Mouse (Mus musculus) lung, embryonic 15.5 days (tissue): ENCODE data around the gene Eml6. TPM values are rescaled to one million over a fixed set of nuclear protein-coding genes. Genes with fewer than 3 reads are reported as not detected.
"Not testable (repeated sequence)": the region's sequence is repeated elsewhere in the genome, so short reads cannot be mapped to it uniquely, and the experiment has no call there.

Experiments
- ATAC-seq: fragments of 200-750 bp; cut with Nextera tagmentation; 2 replicates; pipeline ENCODE4 v1.8.0; 2017; ENCODE audit warnings: moderate number of reproducible peaks, borderline replicate concordance; ENCODE audit not compliant: low FRiP score, low TSS enrichment; ENCODE audit errors: extremely low read depth
- H3K27ac ChIP-seq: fragments of 300-500 bp; sonication (generic); 2 replicates; pipeline ENCODE4 v1.5.1; 2015; ENCODE audit warnings: moderate library complexity, mild to moderate bottlenecking, inconsistent platforms
- H3K27me3 ChIP-seq: fragments of 300-500 bp; sonication (generic); 2 replicates; pipeline ENCODE4 v1.6.1; 2015; ENCODE audit warnings: inconsistent platforms
- H3K36me3 ChIP-seq: fragments of 300-500 bp; sonication (generic); 2 replicates; pipeline ENCODE4 v1.6.1; 2015; ENCODE audit warnings: inconsistent platforms
- H3K4me1 ChIP-seq: fragments of 300-500 bp; sonication (generic); 2 replicates; pipeline ENCODE4 v1.6.1; 2015; ENCODE audit warnings: inconsistent platforms
- H3K4me2 ChIP-seq: fragments of 300-500 bp; sonication (generic); 2 replicates; pipeline ENCODE4 v1.6.1; 2015; ENCODE audit warnings: inconsistent platforms, mild to moderate bottlenecking, moderate library complexity
- H3K4me3 ChIP-seq: fragments of 300-500 bp; sonication (generic); 2 replicates; pipeline ENCODE4 v1.5.1; 2015; ENCODE audit warnings: mild to moderate bottlenecking, inconsistent platforms
- H3K9ac ChIP-seq: fragments of 300-500 bp; sonication (generic); 2 replicates; pipeline ENCODE4 v1.6.1; 2015; ENCODE audit warnings: inconsistent platforms
- H3K9me3 ChIP-seq: fragments of 300-500 bp; sonication (generic); 2 replicates; pipeline ENCODE4 v1.6.1; 2016; ENCODE audit warnings: inconsistent platforms
- WGBS: fragments of 180-500 bp; shearing (Covaris S2); methylation state at CpG from one replicate; pipeline ENCODE4 v1.1.7; 2015; 5-methylcytosine and 5-hydroxymethylcytosine counted together
- polyA plus RNA-seq: library from polyadenylated mRNA; unstranded; fragments of >200 nt; fragmentation: Nextera tagmentation; extraction: Ambion mirVana; gene quantifications from 2 replicates; pipeline ENCODE4 v1.2.1, GENCODE M21; 2015

Gene Eml6
- polyA plus RNA-seq, 1 experiment from 2014 or later = 0.69 TPM

DNA sequence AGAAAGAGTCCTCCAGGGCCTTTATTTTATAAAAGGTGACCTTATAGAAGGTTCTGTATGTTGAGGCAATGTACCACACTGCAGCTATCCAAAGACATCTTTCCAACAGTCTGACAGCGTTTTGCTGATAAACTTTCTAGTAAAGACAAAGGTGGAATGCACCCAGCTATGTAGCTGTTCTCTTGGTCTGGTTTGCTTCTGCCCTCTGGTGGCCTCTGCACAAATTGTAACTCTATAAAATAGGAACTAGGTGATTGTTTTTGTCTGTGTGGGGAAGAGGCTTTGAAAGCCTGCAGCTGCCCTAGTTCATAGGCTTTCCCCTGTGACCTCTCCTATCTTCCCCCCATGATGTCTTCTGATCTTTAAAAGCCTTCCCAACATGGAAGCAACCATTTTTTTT is 140.7 kb downstream of the Eml6 start:
- no peaks in the 10 kb centered on the region for H3K27me3 ChIP-seq
- no peaks in the 10 kb centered on the region for H3K4me1 ChIP-seq
- no peak overlapping the region for H3K27ac ChIP-seq
- H3K36me3 ChIP-seq = no peaks in the 10 kb centered on the region
- 0% methylated on average over 1 of the region's 1 CpGs for whole genome bisulfite sequencing
- no peak overlapping the region for H3K4me3 ChIP-seq
- H3K9ac ChIP-seq = no peak overlapping the region
- no peaks in the 10 kb centered on the region for H3K9me3 ChIP-seq
- no peak for ATAC-seq
- no peak overlapping the region for H3K4me2 ChIP-seq

DNA sequence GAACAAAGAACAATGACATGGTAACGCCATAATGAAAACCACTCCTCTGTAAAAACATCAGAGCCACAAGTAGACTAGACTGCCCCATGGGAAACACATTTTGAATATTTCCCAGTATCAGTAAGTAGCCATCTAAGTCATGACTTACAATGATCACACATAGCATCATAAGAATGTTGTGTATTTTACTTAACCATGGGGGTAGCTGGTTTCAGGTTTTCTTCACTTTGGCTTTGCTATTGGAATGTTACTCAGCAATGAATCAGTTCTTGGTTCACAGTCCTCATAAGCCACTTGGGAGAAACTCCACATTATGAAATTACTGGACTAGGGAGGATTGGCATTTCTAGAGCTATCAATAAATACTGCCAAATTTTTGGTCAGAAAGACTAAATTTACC is 141.5 kb downstream of the Eml6 start:
- no peaks in the 10 kb centered on the region for H3K36me3 ChIP-seq
- no peak overlapping the region for H3K9ac ChIP-seq
- no peaks in the 10 kb centered on the region for H3K4me1 ChIP-seq
- no peak overlapping the region for H3K4me2 ChIP-seq
- H3K27me3 ChIP-seq = no peaks in the 10 kb centered on the region
- H3K27ac ChIP-seq = no peak overlapping the region
- no peak overlapping the region for H3K4me3 ChIP-seq
- no peaks in the 10 kb centered on the region for H3K9me3 ChIP-seq
- ATAC-seq = no peak
- WGBS = 71% methylated on average over 1 of the region's 1 CpGs

DNA sequence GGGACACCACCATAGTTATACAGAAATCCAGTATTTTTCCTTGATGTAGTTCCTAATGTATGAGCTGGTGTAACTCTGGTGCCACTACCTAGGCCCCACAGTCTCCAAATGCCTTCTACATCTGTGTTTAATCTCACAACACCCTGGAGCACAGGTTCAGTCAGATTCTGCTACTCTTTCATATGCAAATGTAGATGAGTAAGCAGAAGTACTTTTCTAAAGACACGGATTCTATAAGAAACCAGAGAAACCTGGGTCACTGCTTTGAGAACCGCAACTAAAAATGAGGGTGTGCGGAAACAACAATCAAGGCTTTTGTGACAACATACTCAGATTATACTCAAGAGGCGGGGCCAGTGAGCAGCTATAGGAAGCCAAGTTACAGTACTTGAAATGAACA is 142.8 kb downstream of the Eml6 start:
- H3K4me3 ChIP-seq = no peak overlapping the region
- H3K4me1 ChIP-seq = no peaks in the 10 kb centered on the region
- no peaks in the 10 kb centered on the region for H3K27me3 ChIP-seq
- no peak overlapping the region for H3K4me2 ChIP-seq
- no peaks in the 10 kb centered on the region for H3K9me3 ChIP-seq
- no peak overlapping the region for H3K9ac ChIP-seq
- no peak for ATAC-seq
- WGBS = 69% methylated on average over 4 of the region's 4 CpGs
- H3K36me3 ChIP-seq = no peaks in the 10 kb centered on the region
- H3K27ac ChIP-seq = no peak overlapping the region

DNA sequence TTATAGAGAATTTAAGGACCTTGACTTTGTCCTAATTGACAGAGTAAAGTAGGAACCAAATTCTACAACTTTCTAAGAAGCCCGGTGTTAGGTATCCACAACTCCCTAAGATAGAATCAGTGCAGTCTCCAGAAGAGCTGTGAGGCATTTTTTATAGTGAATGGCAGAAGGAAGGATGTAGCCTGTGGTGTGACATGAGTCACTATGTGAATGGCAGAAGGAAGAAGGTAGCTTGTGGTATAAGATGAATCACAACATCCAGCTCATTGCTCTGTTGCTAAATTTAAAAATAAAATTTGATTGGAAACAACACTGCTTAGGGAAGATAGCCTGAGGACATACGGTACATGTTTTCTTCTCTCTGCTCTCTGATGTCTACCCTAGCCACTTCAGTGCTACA is 146.2 kb downstream of the Eml6 start:
- H3K9ac ChIP-seq = no peak overlapping the region
- H3K27me3 ChIP-seq = no peaks in the 10 kb centered on the region
- WGBS = 84% methylated on average over 2 of the region's 2 CpGs
- H3K4me2 ChIP-seq = no peak overlapping the region
- H3K9me3 ChIP-seq = no peaks in the 10 kb centered on the region
- H3K36me3 ChIP-seq = no peaks in the 10 kb centered on the region
- H3K4me1 ChIP-seq = no peaks in the 10 kb centered on the region
- no peak overlapping the region for H3K27ac ChIP-seq
- ATAC-seq = no peak
- H3K4me3 ChIP-seq = no peak overlapping the region

DNA sequence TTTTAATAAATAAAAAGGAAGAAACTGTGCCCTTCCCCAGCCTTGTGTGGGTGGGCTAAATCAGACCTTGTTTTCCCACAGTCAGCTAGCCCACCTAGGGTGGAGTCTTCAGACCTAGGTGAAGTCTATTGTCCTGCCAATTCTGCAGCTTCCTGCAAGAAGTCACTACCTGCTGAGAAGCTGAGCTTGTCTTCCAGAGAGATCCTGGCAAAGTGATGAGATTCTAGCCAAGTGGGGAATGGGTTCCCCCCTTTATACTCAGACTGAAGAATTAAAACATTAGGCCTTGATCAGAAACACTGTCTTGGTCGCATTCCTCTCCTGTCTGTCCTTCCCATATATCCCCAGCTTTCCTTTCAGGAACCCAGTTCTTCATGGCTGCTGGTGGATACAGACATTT is 147.9 kb downstream of the Eml6 start:
- H3K27ac ChIP-seq = no peak overlapping the region
- no peaks in the 10 kb centered on the region for H3K4me1 ChIP-seq
- H3K27me3 ChIP-seq = no peaks in the 10 kb centered on the region
- no peak overlapping the region for H3K9ac ChIP-seq
- no peak for ATAC-seq
- no peak overlapping the region for H3K4me3 ChIP-seq
- no peak overlapping the region for H3K4me2 ChIP-seq
- H3K36me3 ChIP-seq = no peaks in the 10 kb centered on the region
- WGBS = 78% methylated on average over 1 of the region's 1 CpGs
- H3K9me3 ChIP-seq = no peaks in the 10 kb centered on the region

DNA sequence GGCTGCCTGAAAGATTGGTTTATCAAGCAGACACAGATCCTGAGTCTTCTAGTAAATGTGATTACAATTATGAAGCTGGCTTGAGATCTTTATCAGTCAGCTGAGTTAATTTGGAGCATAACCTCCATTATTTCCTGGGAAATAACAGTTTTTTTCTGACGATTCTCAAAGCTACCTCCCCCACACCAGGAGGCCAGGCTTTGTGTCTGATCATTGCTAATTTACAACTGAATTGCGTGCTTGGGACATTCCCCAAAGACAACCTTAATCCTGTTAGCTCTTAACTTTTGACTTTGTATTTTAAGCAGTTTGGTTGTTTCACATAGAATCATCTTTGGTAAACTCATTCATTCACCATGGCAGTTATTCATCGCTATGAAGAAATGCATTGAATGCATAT is 148.6 kb downstream of the Eml6 start:
- no peaks in the 10 kb centered on the region for H3K9me3 ChIP-seq
- no peak overlapping the region for H3K9ac ChIP-seq
- WGBS = 75% methylated on average over 3 of the region's 3 CpGs
- ATAC-seq = no peak
- H3K4me3 ChIP-seq = no peak overlapping the region
- H3K4me2 ChIP-seq = no peak overlapping the region
- H3K27ac ChIP-seq = no peak overlapping the region
- no peaks in the 10 kb centered on the region for H3K36me3 ChIP-seq
- H3K27me3 ChIP-seq = no peaks in the 10 kb centered on the region
- H3K4me1 ChIP-seq = no peaks in the 10 kb centered on the region

DNA sequence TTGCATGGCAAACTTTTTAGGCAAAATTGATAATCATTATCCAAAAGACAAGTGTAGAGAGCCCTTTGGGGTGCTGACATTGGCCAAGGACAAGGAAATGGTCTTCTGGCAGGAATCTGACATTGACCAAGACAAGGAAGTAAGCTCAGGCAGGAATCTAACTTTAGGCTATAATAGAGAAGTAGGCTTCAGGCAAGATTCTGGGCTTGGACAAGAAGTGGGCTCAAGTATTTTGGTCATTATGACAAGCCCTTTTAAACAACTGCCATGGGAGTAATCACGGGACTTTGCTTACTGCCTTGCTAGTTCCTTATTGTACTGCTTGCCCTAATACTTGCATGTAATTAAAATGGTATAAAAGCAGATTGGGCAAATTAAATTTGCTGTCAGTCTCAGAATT is 151.1 kb downstream of the Eml6 start:
- H3K9me3 ChIP-seq, H3K27me3 ChIP-seq, ATAC-seq, H3K27ac ChIP-seq, H3K4me1 ChIP-seq, H3K36me3 ChIP-seq, H3K4me3 ChIP-seq, H3K9ac ChIP-seq, H3K4me2 ChIP-seq: not testable (repeated sequence)
- WGBS = 78% methylated on average over 1 of the region's 1 CpGs

DNA sequence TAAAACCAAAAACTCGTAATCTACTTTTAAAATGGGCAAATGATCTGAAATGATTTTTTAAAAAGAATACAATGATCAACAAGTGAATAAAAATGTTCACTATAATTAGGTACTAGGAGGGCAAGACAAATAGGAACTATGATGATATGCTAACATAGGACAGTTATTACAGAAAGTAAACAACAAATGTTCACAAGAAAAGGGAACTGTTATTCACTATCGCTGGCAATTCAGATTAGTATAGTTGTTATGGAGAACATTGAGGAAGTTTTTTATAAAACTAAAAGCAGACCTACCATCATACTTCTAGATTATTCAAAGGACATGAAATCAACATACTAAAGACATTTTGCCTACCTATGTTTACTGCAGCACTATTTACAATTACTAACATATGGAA is 155.7 kb downstream of the Eml6 start:
- no peak for ATAC-seq
- Histone ChIP-seq H3K27ac (no peak overlapping the region), H3K9ac (no peak overlapping the region), H3K4me3 (no peak overlapping the region), H3K4me1 (no peaks in the 10 kb centered on the region), H3K9me3 (no peaks in the 10 kb centered on the region), H3K4me2 (no peak overlapping the region), H3K36me3 (no peaks in the 10 kb centered on the region), H3K27me3 (no peaks in the 10 kb centered on the region)
- 82% methylated on average over 2 of the region's 2 CpGs for WGBS

DNA sequence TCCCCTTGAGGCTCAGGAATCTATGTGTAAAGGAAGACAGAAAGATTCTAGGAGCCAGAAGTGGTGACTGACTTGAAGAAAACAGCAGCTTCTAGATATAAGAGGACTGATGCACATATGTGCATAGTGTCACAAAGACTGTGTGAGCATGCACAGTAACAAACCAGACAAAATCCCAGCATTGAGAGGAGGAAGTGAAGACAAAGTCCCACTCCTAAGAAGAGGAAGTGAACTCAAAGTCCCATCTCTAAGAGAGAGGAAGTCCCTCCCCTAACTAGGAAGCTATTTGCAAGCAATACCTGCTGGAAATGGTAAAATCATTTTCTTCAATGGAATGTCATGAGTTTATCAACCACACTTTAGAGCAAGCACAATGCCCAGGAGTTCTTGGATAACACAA is 161.6 kb downstream of the Eml6 start:
- no peaks in the 10 kb centered on the region for H3K27me3 ChIP-seq
- ATAC-seq = no peak
- H3K4me2 ChIP-seq = no peak overlapping the region
- no peaks in the 10 kb centered on the region for H3K4me1 ChIP-seq
- H3K4me3 ChIP-seq = no peak overlapping the region
- no peak overlapping the region for H3K27ac ChIP-seq
- H3K9me3 ChIP-seq = no peaks in the 10 kb centered on the region
- H3K9ac ChIP-seq = no peak overlapping the region
- H3K36me3 ChIP-seq = no peaks in the 10 kb centered on the region

DNA sequence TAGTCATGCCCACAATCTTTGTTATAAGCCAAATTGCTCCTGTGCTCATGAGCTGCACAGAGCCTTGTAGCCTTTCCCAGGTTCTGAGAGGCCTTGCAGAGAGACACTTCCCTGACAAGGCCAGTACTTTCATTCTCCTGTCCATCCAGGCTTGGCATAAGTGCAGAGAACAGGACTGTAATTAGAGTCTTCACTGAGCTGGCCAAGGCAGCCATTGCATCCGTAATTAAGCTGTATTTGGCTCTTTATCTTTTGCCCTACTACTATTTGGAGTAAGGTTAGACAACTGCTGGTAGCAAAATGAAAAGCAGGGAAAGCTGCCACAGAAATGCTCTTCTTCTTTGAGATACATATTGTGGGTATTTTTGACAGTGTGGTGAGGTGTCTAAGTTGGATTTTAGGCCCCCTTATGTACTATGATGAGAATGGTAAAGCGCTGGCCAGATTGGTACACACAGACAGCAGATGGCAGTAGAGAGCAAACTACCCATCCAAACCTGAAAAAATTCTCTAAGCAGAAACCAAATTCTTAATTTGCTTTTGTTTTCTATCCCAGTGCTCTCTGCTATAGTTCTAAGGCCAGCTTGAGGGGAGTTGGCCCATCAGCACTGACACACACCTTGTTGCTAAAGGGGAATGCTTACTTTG is 164.0 kb downstream of the Eml6 start:
- Histone ChIP-seq H3K4me2 (no peak overlapping the region), H3K36me3 (no peaks in the 10 kb centered on the region), H3K4me1 (no peaks in the 10 kb centered on the region), H3K27ac (no peak overlapping the region), H3K27me3 (no peaks in the 10 kb centered on the region), H3K9ac (no peak overlapping the region), H3K9me3 (no peaks in the 10 kb centered on the region), H3K4me3 (no peak overlapping the region)
- ATAC-seq = no peak
- 59% methylated on average over 2 of the region's 2 CpGs for WGBS

DNA sequence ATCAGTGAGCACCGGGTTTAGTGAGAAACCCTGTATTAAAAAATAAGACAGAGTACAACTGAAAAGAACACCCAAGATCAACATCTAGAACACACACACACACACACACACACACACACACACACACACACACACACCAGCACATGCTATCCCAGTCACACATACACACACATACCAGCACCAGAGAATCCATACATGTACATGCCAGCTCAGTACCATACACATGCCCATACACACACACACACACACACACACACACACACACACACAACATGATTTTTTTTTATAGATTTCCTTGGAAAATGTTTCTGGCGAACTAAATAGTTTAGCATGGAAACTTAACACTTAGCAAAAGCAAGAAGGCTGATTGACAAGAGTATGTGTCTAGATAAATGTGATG is 164.8 kb downstream of the Eml6 start:
- Histone ChIP-seq H3K4me3 (no peak overlapping the region), H3K9me3 (no peaks in the 10 kb centered on the region), H3K27ac (no peak overlapping the region), H3K36me3 (no peaks in the 10 kb centered on the region), H3K4me2 (no peak overlapping the region), H3K9ac (no peak overlapping the region), H3K27me3 (no peaks in the 10 kb centered on the region), H3K4me1 (no peaks in the 10 kb centered on the region)
- no peak for ATAC-seq
- WGBS = 75% methylated on average over 2 of the region's 2 CpGs

DNA sequence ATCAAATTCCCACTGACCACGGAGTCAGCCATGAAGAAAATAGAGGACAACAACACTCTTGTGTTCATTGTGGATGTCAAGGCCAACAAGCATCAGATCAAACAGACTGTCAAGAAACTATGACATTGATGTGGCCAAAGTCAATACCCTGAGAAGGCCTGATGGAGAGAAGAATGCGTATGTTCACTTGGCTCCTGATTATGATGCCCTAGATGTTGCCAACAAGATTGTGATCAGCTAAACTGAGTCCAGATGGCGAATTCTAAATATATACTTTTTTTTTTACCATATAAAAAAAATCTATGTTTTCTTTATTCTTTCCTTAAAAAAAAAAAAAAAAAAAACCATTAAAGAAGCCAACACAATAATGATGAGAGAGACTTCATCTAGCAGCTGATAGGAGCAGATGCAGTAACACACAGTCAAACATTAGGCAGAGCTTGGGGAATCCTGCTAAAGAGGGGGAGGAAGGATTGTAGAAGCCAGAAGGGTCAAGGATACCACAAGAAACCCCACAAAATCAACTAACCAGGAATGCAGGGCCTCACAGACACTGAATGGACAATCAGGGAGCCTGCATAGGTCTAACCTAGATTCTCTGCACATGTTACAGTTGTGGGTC is 185.1 kb downstream of the Eml6 start:
- H3K4me3 ChIP-seq = no peak overlapping the region
- no peak overlapping the region for H3K4me2 ChIP-seq
- no peak for ATAC-seq
- H3K27ac ChIP-seq = no peak overlapping the region
- no peaks in the 10 kb centered on the region for H3K9me3 ChIP-seq
- H3K36me3 ChIP-seq = no peaks in the 10 kb centered on the region
- no peaks in the 10 kb centered on the region for H3K4me1 ChIP-seq
- WGBS = 89% methylated on average over 3 of the region's 3 CpGs
- H3K27me3 ChIP-seq = no peaks in the 10 kb centered on the region
- no peak overlapping the region for H3K9ac ChIP-seq

DNA sequence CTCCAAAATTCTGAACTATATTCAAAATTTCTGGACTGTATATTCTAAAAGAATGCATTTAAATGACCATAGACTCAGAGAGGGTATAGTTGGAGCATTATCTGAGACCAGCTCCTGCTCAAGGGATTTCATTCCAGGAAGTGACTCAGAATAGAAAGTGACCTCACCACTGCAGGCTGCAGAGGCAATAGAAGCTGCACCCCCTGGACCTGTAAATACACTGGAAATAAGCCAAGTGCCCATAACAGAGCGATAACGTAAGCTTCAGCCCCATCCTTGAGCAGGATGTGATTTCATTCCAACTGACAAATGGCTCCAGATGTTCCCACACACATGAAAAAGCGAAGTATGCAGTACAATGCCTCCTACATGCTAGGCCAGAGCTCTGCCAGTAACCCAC is 186.1 kb downstream of the Eml6 start:
- H3K36me3 ChIP-seq = no peaks in the 10 kb centered on the region
- no peaks in the 10 kb centered on the region for H3K27me3 ChIP-seq
- no peak overlapping the region for H3K4me2 ChIP-seq
- peak; percentile 64 for ATAC-seq
- H3K9me3 ChIP-seq = no peaks in the 10 kb centered on the region
- 26% methylated on average over 3 of the region's 3 CpGs for WGBS
- no peak overlapping the region for H3K4me3 ChIP-seq
- H3K27ac ChIP-seq = no peak overlapping the region
- H3K4me1 ChIP-seq = no peaks in the 10 kb centered on the region
- H3K9ac ChIP-seq = no peak overlapping the region
